Mouse (Mus musculus): ENCODE measurements at regions not wholly inside any gene's neighbourhood (a gene's known extent, or its start where the extent isn't known, plus 50 kb on each side); places are given as distances from the start of the nearest gene placed in this dataset.

- Histone ChIP-seq H3K4me2 (ENCODE audit: low read depth, low read length, severe bottlenecking) (no peak overlapping the region), H3K27ac (ENCODE audit: low read depth, low read length) (no peak overlapping the region), H3K27me3 (ENCODE audit: control insufficient read depth, insufficient read depth, low read length) (no peaks in the 10 kb centered on the region), H3K4me1 (replicated peaks; ENCODE audit: control insufficient read depth, insufficient read depth, low read length) (no peaks in the 10 kb centered on the region), H3K4me3 (ENCODE audit: low read depth, low read length) (no peak overlapping the region), H3K9me3 (ENCODE audit: control insufficient read depth, low read length) (no peaks in the 10 kb centered on the region), H3K9ac (ENCODE audit: low read length) (no peak overlapping the region), H3K36me3 (ENCODE audit: control insufficient read depth, insufficient read depth, low read length) (no peaks in the 10 kb centered on the region)
- DNase-seq (ENCODE audit: low spot score) = no peak
- 85% methylated on average over 17 of the region's 17 CpGs for WGBS
- ATAC-seq (replicated peaks; ENCODE audit: low FRiP score) = no peak
Observed at GRCm38 (mm10) chr14:99578665-99579064, 280.2 kb downstream of the Klf5 start.

- Histone ChIP-seq H3K9me3 (ENCODE audit: control insufficient read depth, low read length) (no peaks in the 10 kb centered on the region), H3K27ac (ENCODE audit: low read depth, low read length) (no peak overlapping the region), H3K4me3 (ENCODE audit: low read depth, low read length) (no peak overlapping the region), H3K4me1 (replicated peaks; ENCODE audit: control insufficient read depth, insufficient read depth, low read length) (no peaks in the 10 kb centered on the region), H3K4me2 (ENCODE audit: low read depth, low read length, severe bottlenecking) (no peak overlapping the region), H3K9ac (ENCODE audit: low read length) (no peak overlapping the region), H3K36me3 (ENCODE audit: control insufficient read depth, insufficient read depth, low read length) (no peaks in the 10 kb centered on the region), H3K27me3 (ENCODE audit: control insufficient read depth, insufficient read depth, low read length) (no peaks in the 10 kb centered on the region)
- DNase-seq (ENCODE audit: low spot score) = no peak
- 33% methylated on average over 10 of the region's 10 CpGs for whole genome bisulfite sequencing
- no peak; the same call in 1 of the 2 replicates for ATAC-seq (replicated peaks; ENCODE audit: low FRiP score)
Observed at GRCm38 (mm10) chr14:99579271-99579759, 280.8 kb downstream of the Klf5 start.

- Histone ChIP-seq H3K4me3 (ENCODE audit: low read depth, low read length) (no peak overlapping the region), H3K36me3 (ENCODE audit: control insufficient read depth, insufficient read depth, low read length) (no peaks in the 10 kb centered on the region), H3K9ac (ENCODE audit: low read length) (no peak overlapping the region), H3K9me3 (ENCODE audit: control insufficient read depth, low read length) (no peaks in the 10 kb centered on the region), H3K27me3 (ENCODE audit: control insufficient read depth, insufficient read depth, low read length) (no peaks in the 10 kb centered on the region), H3K4me2 (ENCODE audit: low read depth, low read length, severe bottlenecking) (no peak overlapping the region), H3K27ac (ENCODE audit: low read depth, low read length) (no peak overlapping the region), H3K4me1 (replicated peaks; ENCODE audit: control insufficient read depth, insufficient read depth, low read length) (no peaks in the 10 kb centered on the region)
- no peak for ATAC-seq (replicated peaks; ENCODE audit: low FRiP score)
- DNase-seq (ENCODE audit: low spot score) = no peak
- 80% methylated on average over 4 of the region's 4 CpGs for whole genome bisulfite sequencing
Observed at GRCm38 (mm10) chr14:99579765-99580266, 281.3 kb downstream of the Klf5 start.

GRCm38 (mm10) chr14:99584144-99584543 is 285.7 kb downstream of the Klf5 start:
- ATAC-seq (replicated peaks; ENCODE audit: low FRiP score) = no peak
- no peaks in the 10 kb centered on the region for H3K4me1 ChIP-seq (replicated peaks; ENCODE audit: control insufficient read depth, insufficient read depth, low read length)

GRCm38 (mm10) chr14:99586029-99586428 is 287.5 kb downstream of the Klf5 start:
- Histone ChIP-seq H3K4me1 (replicated peaks; ENCODE audit: control insufficient read depth, insufficient read depth, low read length) (no peaks in the 10 kb centered on the region), H3K9me3 (ENCODE audit: control insufficient read depth, low read length) (no peaks in the 10 kb centered on the region), H3K9ac (ENCODE audit: low read length) (no peak overlapping the region), H3K4me2 (ENCODE audit: low read depth, low read length, severe bottlenecking) (no peak overlapping the region), H3K36me3 (ENCODE audit: control insufficient read depth, insufficient read depth, low read length) (no peaks in the 10 kb centered on the region), H3K4me3 (ENCODE audit: low read depth, low read length) (no peak overlapping the region), H3K27me3 (ENCODE audit: control insufficient read depth, insufficient read depth, low read length) (no peaks in the 10 kb centered on the region), H3K27ac (ENCODE audit: low read depth, low read length) (no peak overlapping the region)
- no peak for ATAC-seq (replicated peaks; ENCODE audit: low FRiP score)
- 88% methylated on average over 7 of the region's 7 CpGs for WGBS
- no peak for DNase-seq (ENCODE audit: low spot score)

More at GRCm38 (mm10) chr14:99584144-99584543, 285.7 kb downstream of the Klf5 start:
- H3K9ac ChIP-seq (ENCODE audit: low read length) = no peak overlapping the region
- H3K4me3 ChIP-seq (ENCODE audit: low read depth, low read length) = no peak overlapping the region
- no peak overlapping the region for H3K27ac ChIP-seq (ENCODE audit: low read depth, low read length)
- H3K27me3 ChIP-seq (ENCODE audit: control insufficient read depth, insufficient read depth, low read length) = no peaks in the 10 kb centered on the region
- 65% methylated on average over 7 of the region's 7 CpGs for WGBS
- no peaks in the 10 kb centered on the region for H3K36me3 ChIP-seq (ENCODE audit: control insufficient read depth, insufficient read depth, low read length)
- DNase-seq (ENCODE audit: low spot score) = no peak
- no peaks in the 10 kb centered on the region for H3K9me3 ChIP-seq (ENCODE audit: control insufficient read depth, low read length)
- H3K4me2 ChIP-seq (ENCODE audit: low read depth, low read length, severe bottlenecking) = no peak overlapping the region

GRCm38 (mm10) chr14:99590854-99591470 is 292.5 kb downstream of the Klf5 start:
- H3K9ac ChIP-seq (ENCODE audit: low read length) = no peak overlapping the region
- no peak overlapping the region for H3K4me2 ChIP-seq (ENCODE audit: low read depth, low read length, severe bottlenecking)
- no peaks in the 10 kb centered on the region for H3K36me3 ChIP-seq (ENCODE audit: control insufficient read depth, insufficient read depth, low read length)
- DNase-seq (ENCODE audit: low spot score) (no peak), ATAC-seq (replicated peaks; ENCODE audit: low FRiP score) (no peak; the same call in 1 of the 2 replicates)
- H3K4me1 ChIP-seq (replicated peaks; ENCODE audit: control insufficient read depth, insufficient read depth, low read length) = no peaks in the 10 kb centered on the region
- no peak overlapping the region for H3K4me3 ChIP-seq (ENCODE audit: low read depth, low read length)
- no peaks in the 10 kb centered on the region for H3K9me3 ChIP-seq (ENCODE audit: control insufficient read depth, low read length)
- no peak overlapping the region for H3K27ac ChIP-seq (ENCODE audit: low read depth, low read length)
- no peaks in the 10 kb centered on the region for H3K27me3 ChIP-seq (ENCODE audit: control insufficient read depth, insufficient read depth, low read length)
- 69% methylated on average over 13 of the region's 13 CpGs for WGBS

GRCm38 (mm10) chr14:99592922-99593321 is 294.4 kb downstream of the Klf5 start:
- H3K4me1 ChIP-seq (replicated peaks; ENCODE audit: control insufficient read depth, insufficient read depth, low read length) = no peaks in the 10 kb centered on the region
- H3K36me3 ChIP-seq (ENCODE audit: control insufficient read depth, insufficient read depth, low read length) = no peaks in the 10 kb centered on the region
- WGBS = 88% methylated on average over 9 of the region's 9 CpGs
- no peak for DNase-seq (ENCODE audit: low spot score)
- no peak overlapping the region for H3K9ac ChIP-seq (ENCODE audit: low read length)
- no peak overlapping the region for H3K4me2 ChIP-seq (ENCODE audit: low read depth, low read length, severe bottlenecking)
- no peaks in the 10 kb centered on the region for H3K9me3 ChIP-seq (ENCODE audit: control insufficient read depth, low read length)
- no peaks in the 10 kb centered on the region for H3K27me3 ChIP-seq (ENCODE audit: control insufficient read depth, insufficient read depth, low read length)
- H3K27ac ChIP-seq (ENCODE audit: low read depth, low read length) = no peak overlapping the region
- ATAC-seq (replicated peaks; ENCODE audit: low FRiP score) = no peak
- no peak overlapping the region for H3K4me3 ChIP-seq (ENCODE audit: low read depth, low read length)

GRCm38 (mm10) chr14:99593864-99594263 is 295.4 kb downstream of the Klf5 start:
- 74% methylated on average over 6 of the region's 6 CpGs for WGBS
- ATAC-seq (replicated peaks; ENCODE audit: low FRiP score) = no peak
- DNase-seq (ENCODE audit: low spot score) = no peak
- Histone ChIP-seq H3K9me3 (ENCODE audit: control insufficient read depth, low read length) (no peaks in the 10 kb centered on the region), H3K9ac (ENCODE audit: low read length) (no peak overlapping the region), H3K27ac (ENCODE audit: low read depth, low read length) (no peak overlapping the region), H3K4me2 (ENCODE audit: low read depth, low read length, severe bottlenecking) (no peak overlapping the region), H3K36me3 (ENCODE audit: control insufficient read depth, insufficient read depth, low read length) (no peaks in the 10 kb centered on the region), H3K4me1 (replicated peaks; ENCODE audit: control insufficient read depth, insufficient read depth, low read length) (no peaks in the 10 kb centered on the region), H3K27me3 (ENCODE audit: control insufficient read depth, insufficient read depth, low read length) (no peaks in the 10 kb centered on the region), H3K4me3 (ENCODE audit: low read depth, low read length) (no peak overlapping the region)

- no peak overlapping the region for H3K4me2 ChIP-seq (ENCODE audit: low read depth, low read length, severe bottlenecking)
- 85% methylated on average over 5 of the region's 5 CpGs for WGBS
- DNase-seq (ENCODE audit: low spot score) (no peak), ATAC-seq (replicated peaks; ENCODE audit: low FRiP score) (0 out of 2 replicates have a peak, but pooled peaks have one; percentile 25)
- no peaks in the 10 kb centered on the region for H3K36me3 ChIP-seq (ENCODE audit: control insufficient read depth, insufficient read depth, low read length)
- no peaks in the 10 kb centered on the region for H3K27me3 ChIP-seq (ENCODE audit: control insufficient read depth, insufficient read depth, low read length)
- H3K9me3 ChIP-seq (ENCODE audit: control insufficient read depth, low read length) = no peaks in the 10 kb centered on the region
- H3K27ac ChIP-seq (ENCODE audit: low read depth, low read length) = no peak overlapping the region
- H3K4me3 ChIP-seq (ENCODE audit: low read depth, low read length) = no peak overlapping the region
- no peaks in the 10 kb centered on the region; the same call in 1 of the 2 replicates for H3K4me1 ChIP-seq (replicated peaks; ENCODE audit: control insufficient read depth, insufficient read depth, low read length)
- H3K9ac ChIP-seq (ENCODE audit: low read length) = no peak overlapping the region
Observed at GRCm38 (mm10) chr14:99601900-99602299, 303.4 kb downstream of the Klf5 start.
